Mouse (Mus musculus): ENCODE results near the gene AC109138.7. TPM values are rescaled to one million over a fixed set of nuclear protein-coding genes. Genes with fewer than 3 reads are reported as not detected.

Gene AC109138.7
- polyA plus RNA-seq (2017; shearing (Covaris generic)), result not detected

DNA sequence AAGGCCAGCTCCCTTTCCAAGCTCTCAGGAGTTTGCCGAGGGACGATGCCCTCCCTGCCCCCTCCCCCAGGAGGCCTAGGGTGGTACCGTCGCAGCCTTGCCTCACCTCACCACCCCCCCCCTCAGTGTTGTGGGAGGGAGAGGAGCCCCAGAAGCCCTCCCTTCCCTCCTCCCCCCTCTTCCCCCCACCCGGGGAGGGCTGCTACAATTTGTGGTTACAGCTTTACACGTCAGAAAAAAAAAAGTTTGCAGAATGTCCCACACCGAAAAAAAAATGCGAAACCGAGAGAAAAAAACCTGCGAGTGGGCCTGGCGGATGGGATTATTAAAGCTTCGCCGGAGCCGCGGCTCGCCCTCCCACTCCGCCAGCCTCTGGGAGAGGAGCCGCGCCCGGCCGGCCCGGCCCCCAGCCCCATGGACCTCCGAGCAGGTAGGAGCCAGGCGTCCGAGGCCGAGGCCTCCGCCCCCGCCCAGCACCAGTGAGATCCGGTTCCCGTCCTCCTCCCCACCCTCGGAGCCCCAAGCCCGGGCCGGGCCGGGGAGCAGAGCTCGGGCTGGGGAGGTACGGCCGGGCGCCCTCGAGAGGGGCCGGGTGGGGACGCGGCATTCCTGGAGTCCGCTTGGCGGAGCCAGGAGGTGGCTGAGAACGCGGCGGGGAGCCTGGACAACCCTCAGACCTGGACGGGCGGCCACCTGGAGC is at the start of gene AC109138.7, which contains the start of gene Clcf1:
AC109138.7 (plus strand) TSS at position 287 of the 700 bp plus-strand sequence.
Clcf1 (plus strand) TSS at position 168 of the 700 bp plus-strand sequence.
- ATAC-seq, result peak; percentile 69

DNA sequence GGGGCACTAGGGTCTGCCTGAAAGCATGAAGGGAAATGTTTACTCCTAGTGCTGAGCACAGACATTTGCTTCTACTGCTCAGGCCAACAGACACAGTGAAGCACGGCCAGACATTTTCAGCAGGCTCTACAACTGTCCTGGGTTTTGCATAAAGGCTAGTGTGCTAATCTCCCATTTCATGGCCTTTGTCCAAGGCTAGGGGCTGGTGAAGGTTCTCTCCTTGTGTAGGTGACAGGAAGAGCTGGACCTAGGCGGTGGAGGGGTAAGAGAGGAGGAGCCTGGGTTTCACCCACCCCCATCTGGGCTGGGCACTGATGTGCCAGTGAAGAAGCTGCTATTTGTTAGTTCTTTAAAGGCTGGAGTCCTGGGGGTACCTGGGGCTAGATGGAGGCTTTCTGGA is 49.4 kb upstream of the AC109138.7 start:
- ATAC-seq, result no peak

DNA sequence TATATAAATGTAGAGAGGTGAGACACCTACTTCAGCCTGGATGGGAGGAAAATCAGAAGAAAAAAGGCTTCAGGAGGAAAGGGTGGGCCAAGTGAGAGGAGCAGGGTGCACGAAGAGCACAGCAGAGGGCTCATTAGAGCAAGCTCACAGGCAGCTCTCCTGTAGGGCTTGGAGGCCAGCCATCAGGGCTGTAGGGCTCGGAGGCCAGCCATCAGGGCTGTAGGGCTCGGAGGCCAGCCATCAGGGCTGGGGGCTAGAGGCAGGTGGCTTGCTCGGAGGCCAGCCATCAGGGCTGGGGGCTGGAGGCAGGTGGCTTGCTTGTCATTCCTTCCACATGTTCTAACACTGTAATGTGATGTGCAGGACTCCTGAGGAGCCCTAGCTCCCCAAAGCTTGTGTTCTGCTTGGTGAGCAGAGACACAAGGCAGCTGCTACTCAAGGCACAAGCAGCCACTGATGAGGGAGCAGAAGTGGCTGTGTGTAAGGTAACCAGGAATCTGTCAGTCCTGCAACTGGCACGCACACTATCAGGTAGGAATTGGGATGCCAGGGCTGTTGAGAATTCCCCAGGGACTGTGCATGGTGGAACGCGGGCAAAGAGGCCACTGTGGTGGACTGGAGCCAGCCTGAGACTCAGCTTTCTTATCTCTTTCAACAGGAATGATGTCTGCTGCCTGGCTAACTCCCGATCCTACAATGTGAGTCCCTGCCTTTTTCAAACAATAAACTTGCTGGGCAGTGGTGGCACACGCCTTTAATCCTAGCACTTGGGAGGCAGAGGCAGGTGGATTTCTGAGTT is 47.3 kb upstream of the AC109138.7 start:
- no peak for ATAC-seq

DNA sequence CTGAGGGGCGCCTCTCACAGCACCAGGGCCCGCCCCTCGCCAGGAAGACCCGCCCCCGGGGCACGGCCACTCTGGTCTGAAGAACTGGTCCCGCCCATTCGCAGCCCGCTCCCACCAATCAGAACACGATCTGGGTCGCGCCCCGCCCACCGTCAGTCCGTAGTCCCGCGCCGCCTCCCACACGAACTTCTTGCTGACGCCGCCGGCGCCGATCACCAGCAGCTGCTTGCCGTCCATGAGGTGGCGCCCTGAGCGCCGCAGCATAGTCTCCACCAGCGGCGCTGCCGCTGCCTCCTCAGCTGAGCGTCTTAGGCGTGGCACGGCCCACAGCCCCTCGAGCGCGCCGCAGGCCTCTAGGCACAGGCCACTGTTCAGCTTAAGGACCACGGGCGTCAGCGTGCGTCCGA is 44.8 kb upstream of the AC109138.7 start:
- ATAC-seq, result peak; percentile 93

DNA sequence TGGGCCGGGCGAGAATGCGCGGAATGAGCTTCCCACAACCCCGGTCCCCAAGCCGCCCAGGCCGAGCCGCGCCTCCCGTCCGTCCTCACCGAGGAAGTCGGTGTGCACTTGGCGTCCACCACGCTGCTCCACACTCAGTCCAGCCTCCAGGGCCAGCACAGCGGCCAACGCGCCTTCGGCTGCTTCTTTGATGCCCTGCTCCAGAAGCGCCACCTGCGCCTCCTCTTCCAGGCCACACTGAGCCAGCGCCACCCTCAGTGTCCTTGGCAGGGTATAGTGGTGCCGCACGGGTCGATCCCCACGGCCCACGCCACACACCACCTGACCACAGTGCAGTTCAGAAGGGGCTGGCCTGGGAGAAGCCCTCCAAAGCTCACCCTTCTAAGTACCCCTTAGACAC is 44.3 kb upstream of the AC109138.7 start:
- peak; percentile 10 for ATAC-seq

DNA sequence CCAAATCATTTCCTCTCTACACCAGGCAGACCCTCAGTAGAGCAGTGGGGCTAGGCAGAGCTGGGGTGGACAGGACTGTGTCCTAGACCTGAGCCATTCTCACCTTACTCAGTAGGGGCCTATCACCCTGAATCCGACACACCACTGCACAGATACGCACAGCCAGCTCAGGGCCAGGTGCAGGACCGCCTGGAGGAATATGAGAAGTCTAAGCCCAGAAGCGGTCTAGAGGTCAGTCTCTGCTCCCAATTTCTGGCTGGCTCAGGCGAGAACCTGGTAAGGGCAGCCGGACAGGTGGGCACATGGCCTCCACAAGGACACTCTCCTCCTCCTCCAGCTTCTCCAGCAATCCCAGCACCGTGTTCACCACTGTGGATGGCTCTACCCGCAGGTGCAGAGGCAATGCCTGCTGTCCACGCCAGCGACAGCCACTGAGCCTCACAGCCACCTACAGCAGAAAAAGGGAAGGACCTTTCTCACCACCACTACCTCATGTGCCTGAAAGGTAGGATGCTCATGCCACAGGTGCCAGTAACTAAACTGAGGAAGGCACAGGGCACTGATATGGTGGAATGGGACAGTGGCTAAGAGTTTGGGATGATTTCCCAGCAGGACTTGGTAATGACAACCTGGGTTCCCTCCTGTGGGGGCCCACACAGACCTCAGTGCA is 43.3 kb upstream of the AC109138.7 start:
- ATAC-seq, result no peak

DNA sequence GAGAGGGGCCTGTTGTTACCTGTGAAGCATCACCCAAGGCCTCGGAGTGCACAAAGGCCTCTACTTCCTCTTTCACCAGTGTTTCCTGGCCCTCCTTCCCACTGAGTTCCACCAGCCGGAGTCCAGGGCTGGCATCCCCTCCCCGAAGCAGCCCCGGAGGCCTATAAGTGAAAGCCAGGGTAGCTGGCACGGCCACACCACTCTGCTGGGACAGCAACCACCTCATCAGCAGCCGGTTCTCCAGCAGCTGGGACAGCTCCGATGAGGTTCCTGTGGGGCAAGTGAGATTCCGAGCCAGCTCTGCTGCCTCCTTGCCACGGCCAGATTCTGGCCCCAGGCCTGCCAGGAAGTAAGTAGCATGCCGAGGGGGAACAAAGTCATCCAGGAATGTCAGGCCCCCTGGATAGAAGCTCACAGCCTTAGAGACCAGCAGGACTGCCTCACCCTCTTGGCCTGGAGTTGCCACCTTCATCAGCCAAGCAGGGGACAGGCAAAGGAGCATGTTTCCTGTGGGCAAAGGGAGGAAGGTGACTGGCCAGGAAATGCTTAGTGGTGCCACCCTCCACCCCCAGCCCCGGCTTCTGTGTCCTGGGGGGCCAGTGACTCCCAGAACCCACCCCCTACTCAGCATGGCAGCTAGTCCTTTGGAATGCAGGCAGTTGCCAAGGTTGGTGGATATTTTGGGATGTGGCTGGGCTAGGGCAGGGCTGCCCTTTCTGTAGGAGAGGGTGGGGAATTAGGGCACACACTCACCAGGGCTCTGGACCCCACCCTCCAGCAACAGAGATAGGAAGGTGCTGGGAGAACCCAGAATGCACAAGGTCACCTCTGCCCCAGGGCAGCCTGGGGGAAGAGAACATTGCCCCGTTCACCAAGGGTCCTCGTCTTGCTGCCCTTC is 42.5 kb upstream of the AC109138.7 start:
- ATAC-seq, result no peak

DNA sequence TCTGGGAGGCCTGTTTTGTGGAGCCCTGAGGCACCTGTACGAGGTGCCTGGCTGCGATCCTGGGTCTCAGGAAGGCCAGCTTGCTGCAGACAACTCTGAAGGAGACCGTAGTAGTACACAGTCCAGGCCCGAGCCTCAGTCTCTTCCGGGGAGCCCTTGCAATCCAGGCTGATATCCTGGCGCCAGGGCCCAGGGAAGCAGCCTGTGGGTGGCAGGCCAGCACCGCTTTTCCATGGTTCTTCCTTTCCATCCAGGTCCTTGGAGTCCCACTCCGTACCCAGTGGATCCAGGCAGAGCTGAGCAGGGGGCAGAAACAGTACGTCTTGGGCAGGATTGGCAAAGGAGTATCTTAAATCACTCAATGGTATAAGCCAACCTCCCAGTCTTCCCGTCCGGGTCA is 41.2 kb upstream of the AC109138.7 start:
- ATAC-seq, result no peak

DNA sequence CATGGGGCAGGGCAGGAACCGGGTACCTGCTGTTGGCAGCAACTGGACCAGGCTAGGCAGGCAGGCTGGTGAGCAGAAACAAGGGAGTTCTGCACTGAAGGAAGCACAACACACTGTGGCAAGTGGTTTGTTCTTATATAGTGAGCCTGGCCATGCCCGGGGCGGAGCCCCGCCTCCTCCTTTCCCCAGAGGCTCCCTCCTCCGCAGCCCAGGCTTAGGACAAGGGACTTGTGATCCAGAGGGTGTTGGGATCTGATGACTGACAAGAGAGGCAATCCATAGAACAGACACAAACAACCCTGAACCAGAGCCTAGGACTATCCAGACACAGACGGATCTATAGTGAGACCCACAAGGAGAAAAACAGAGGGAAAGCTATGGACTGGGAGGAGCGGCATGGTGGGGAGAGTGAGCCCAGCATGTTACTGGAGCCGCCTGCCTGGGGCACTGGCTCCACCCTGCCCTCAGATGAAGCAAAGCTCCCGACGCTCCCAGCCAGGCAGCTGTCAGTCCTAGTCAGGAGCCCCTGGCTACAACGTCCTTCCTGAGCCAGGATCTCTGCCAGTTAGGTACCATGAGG is 38.7 kb upstream of the AC109138.7 start, which contains the start of gene Carns1:
Carns1 (minus strand) TSS at position 112 of the 580 bp plus-strand sequence.
- no peak for ATAC-seq

DNA sequence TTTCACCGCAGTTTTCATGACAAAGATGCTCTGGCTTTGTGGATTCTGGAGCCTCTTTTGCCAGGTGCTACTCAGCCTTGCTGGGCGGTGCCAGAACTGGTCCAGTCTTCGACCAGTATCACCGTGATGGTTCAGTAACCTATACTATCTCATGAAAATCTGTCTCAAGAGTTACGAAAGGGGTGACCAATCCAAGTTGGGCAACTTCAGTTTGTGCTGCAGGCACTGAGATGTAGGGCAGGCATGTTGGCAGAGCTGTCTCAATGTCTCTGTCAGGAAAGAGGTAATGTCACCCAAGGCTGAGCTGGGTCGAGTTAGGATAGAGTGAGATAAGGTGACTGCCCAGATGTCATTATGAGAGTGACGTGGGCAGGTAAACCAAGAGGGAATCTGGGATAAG is 33.7 kb upstream of the AC109138.7 start:
- no peak for ATAC-seq

DNA sequence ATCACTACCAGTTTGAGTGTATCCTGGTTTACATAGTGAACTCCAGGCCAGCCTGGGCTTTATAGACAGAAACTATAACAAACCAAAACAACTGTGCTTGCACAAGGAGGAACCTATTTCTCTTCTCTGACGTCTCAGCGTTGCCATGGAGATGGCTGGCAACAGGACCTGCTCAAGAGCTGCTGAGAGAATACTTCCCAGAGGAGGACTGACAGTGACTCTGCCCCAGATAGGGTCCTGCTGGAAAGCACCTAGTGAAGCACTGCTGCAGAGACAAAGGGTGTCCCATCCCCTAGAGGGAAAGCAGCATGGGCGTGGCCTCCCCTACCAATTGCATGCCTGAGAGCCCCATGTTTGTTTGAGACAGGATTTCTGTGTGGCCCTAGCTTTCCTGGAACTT is 32.3 kb upstream of the AC109138.7 start:
- ATAC-seq, result peak; percentile 16

DNA sequence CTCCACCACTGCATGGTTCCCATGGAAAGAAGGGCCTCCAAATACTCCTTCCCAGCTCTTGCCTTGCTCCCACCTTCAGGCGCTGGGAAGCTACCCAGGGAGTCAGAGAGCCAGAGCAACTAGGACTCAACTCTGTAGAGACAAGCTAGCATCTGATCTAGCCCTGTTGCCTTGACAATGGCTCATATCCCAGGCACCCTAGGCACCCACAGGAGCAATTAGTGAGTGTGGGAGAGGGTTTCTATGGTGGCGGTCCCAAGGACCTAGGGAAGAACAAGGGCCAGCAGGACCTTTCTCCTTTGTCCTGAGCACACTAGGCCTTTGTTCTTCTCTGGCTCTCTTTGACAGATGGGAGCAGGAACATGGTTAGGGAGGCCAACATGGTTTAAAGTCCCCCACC is 30.5 kb upstream of the AC109138.7 start:
- ATAC-seq, result no peak

DNA sequence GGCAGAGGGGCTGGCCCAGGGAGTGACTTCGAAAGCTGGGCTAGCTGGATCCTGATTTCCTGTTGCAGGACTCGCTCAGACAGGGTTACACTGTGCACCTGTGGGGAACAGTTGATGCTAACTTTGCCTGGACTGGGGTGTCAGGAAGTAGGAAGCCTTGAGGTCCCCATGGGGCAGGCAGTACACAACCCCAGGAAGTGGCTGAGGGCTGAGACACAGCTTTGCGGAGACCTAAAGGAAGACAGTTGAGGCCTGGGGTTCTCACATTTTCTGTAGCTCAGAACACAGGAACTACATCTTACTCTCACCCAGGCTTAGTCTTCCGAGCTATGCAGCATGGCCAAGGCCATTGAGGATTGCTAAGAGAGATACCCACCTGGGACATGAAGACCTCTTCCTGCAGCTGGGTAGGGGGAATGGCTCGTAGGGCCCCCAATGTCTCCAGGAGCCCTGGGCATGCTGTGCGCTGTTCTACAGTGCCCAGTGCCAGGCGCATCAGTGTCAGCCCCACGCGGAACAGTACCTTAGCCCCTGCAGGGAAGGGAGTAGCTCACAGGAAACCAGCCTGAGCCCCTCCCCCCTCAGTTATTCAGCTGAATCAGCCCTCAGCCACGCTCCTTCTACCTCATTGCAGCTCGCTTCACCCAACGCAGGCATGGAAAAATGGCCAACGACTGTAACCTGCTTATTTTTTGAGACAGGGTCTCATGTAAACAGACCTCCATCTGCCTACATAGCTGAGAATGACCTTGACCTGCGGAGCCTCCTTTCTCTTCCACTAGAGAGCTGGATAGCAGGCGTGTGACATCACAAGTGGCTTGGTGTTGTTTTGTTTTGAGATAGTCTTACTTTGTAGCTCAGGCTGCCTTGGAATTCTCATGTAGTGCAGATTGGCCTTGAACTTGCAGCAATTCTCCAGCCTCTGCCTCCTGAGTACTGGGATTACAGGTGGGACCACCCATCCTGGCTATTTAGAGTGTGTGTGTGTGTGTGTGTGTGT is 28.9 kb upstream of the AC109138.7 start:
- peak; percentile 74 for ATAC-seq

DNA sequence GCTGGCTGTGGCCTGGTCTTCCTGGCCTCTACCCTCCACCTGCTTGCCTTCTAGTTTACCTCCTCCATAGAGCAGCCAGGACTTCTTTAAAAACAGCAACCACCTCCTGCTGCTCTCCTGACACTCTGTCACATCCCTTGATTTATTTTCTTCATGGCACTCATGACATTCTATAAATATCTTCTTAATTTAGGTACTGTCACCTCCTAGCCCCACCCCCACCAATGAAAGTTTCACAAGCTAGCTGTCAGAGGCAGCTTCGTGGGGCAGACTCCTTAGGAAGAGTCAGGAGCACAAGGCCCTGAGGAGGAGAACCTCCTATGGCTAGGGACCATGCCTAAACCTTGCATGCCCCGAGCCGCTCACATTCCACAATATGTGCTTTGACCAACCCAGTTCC is 26.9 kb upstream of the AC109138.7 start:
- no peak for ATAC-seq

DNA sequence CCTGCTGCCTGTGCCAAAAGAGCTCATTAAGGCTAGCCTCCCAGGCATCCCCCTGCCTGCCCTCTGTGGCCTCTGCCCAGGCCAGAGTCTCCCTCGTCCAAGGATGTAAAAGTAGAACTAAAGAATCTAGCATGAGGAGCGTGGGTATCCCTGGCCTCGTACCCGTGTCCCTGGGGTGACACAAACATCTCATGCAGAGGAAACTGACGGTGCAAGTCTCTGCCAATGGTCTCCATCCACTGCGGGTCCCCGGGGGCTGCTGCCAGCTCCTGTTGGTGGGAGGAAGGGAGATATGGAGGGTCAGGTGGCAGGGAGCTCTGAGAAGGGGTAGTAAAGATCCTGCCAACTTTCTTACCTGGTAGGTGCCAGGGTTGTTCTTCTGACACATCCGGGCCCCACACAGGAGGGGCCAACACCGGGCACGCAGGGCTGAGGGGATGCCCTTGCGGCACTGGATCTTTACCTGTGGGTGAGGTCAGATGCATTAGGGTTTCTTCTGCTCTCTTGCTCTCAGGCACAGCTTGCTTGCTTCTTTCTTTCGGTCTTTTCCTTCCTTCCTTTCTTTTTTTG is 25.0 kb upstream of the AC109138.7 start:
- ATAC-seq, result no peak

DNA sequence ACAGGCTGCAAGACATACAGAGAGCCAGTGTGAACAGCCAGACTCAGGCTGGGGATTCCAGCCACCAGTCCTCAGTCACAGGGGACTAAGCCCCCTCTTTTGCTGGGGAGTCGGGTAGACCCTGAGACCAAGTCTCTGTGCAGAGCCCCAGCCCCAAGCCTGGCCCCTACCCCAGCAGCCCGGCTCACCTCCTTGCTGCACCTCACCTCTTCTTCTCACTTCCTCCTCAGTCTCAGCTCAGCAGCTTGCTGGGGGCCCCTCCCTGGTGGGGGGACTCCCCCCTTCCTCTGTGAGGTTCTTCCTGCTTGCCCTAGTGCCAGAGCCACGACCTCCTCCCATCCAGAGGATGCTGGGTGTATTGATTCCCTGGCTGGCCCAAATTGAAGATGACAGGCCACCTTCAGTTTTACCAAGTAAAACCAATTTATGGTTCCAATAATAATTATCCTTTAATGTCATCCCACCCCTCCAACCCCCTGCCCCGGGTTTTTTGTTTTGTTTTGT is 23.3 kb upstream of the AC109138.7 start, which contains the start of gene Tbc1d10c:
Tbc1d10c (minus strand) TSS at position 454 of the 504 bp plus-strand sequence.
- peak; percentile 72 for ATAC-seq

DNA sequence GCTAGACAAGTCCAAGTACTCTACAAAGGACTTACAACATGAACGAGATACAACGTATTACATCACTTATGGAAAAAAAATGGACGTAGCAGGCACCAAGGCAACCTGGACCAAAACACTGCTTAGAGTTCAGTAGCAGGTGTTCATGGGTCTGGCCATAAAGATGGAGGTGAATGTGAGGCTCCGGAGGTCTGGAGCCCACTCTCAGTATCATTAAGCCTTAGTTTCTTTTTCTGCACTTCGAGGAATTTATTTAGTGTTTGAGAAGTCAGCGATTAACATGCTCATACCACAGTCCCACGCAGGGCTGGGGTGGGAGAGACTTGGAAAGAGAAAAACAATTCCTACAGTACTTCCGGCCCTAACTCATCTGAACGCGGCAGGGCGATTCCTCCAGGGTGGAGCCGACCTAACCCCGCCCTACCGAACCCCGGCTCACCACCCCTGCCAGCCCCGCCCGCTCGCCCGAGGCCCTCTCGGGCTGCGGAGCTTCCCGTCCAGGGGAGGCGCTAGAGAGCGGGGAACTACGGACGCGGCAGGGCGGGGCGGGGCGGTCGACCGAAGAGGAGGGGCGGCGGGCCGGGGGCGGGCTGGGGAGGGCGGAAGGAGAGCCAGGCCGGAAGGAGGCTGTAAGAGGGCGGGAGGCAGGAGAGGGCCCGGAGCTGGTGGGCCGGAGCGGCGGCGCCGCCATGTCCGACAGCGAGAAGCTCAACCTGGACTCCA is 22.5 kb upstream of the AC109138.7 start, which contains the start of gene Ppp1ca:
Ppp1ca (plus strand) TSS at position 538 of the 723 bp plus-strand sequence.
- peak; percentile 73 for ATAC-seq

DNA sequence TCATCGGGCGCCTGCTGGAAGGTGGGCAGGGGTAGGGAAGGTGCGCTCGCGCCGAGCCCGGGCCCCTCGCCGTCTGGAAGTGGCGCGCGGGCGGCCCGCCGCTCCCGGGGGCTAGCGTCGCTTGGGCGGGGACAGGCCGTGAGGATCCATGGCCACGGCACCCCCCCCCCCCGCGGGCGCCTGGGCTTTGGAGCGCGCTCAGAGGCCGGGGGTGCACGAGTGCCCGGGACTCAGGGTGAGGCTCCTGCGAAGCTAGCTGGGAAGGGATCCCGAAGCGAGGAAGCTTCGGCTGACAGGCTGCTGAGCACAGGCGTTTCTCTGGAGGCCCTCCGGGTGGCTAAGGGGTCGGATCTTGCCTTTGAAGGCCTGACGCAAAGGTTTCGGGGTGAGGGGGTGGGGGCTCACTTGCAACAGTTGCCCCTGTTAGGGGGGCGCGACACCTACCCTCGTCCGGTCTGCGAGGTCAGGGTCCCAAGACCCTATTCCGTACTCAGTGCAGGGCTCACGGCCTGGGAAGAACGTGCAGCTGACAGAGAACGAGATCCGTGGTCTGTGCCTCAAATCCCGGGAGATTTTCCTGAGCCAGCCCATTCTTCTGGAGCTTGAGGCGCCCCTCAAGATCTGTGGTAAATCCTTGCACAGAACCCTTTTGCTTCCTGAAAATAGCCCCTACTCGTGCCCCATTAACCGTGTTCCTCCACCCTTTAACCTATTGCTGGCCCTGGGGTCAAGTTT is 21.7 kb upstream of the AC109138.7 start:
- ATAC-seq, result no peak

Data from activated CD4-positive, CD25-positive, alpha-beta regulatory T cell, adult 4 months (primary cell).